Mouse (Mus musculus): ENCODE data around the gene Unc5c.

- TF ChIP-seq CTCF (IDR thresholded peaks at IDR 0.05; ENCODE audit: insufficient read depth, low read length) (no peak), POLR2A (IDR thresholded peaks at IDR 0.05; ENCODE audit: borderline replicate concordance, extremely low read depth, low read depth, low read length) (no peak)
Measured at GRCm38 (mm10) chr3:141691418-141691817, 226.4 kb downstream of the Unc5c start.

All from lung, adult 2 months (tissue).